Comparison of ENCODE assay signal across 9 mouse cellular contexts in the genomic region with DNA sequence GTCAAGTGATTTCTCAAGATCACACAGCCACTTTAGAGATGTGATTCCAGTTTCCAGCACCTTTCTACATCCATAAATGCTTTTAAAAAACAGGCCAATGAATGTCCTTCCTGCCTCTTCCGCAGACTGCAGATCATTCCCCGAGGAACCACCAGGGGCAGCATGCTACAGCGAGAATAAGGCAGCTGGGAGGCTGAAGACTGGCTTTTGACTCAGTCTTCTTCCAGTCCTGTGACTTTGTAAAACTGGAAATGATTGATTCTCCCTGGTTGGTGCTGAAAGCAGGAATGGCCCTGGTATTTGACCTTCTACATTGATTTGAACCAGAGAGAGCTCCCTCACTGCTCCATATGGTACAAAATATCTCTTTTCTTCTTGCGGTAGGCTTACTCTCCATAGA. TPM values are rescaled to one million over a fixed set of nuclear protein-coding genes. Genes with fewer than 3 reads are reported as not detected.
DNase-seq lines count a peak whose midpoint lies in the region; ATAC-seq and TF ChIP-seq lines count a peak whose summit lies in the region.
"Had no signal": no experiment of that assay in that cellular context is flagged by ENCODE, and none has a peak within 500 bp of the region (broad histone marks: within the 10 kb centered on the region; RNA-seq: fewer than 3 reads in every experiment).

No protein-coding gene starts in this region.

- DNase-seq in layer of hippocampus, adult 2 months (ENCODE audit: low spot score in 2 of 2), result peak in 1 of 2 experiments; percentile 50
- no peak for DNase-seq in layer of hippocampus, adult 18-20 months (ENCODE audit: low spot score in 2 of 2)
- no peak for DNase-seq in G1E (ENCODE audit: low spot score)
- DNase-seq in brain, embryonic 14.5 days (ENCODE audit: low read depth), result peak; percentile 51
- peak; percentile 44 to 58 for DNase-seq in heart, adult 9 months (ENCODE audit: low spot score in 2 of 2)
- DNase-seq in liver, embryonic 14.5 days (ENCODE audit: low read depth in 3 of 3, low spot score in 3 of 3), result peak; percentile 63 to 75 (median 66)
- peak; percentile 28 for DNase-seq in retina, postnatal 7 days (ENCODE audit: low read depth, low spot score)
- no peak for DNase-seq in frontal cortex, postnatal 36 days (ENCODE audit: low spot score in 2 of 2)

- TF ChIP-seq CTCF in layer of hippocampus, adult 2 months (conservative IDR thresholded peaks at IDR 0.05), result peak; percentile 85
- peak; percentile 70 for TF ChIP-seq CTCF in G1E (IDR thresholded peaks at IDR 0.05; ENCODE audit: low read depth, low read length)
- peak; percentile 77 for TF ChIP-seq CTCF in brain, embryonic 14.5 days (IDR thresholded peaks at IDR 0.05; ENCODE audit: borderline replicate concordance, extremely low read depth, insufficient read depth, insufficient read length)
- peak; percentile 98 for TF ChIP-seq CTCF in liver, embryonic 14.5 days (IDR thresholded peaks at IDR 0.05; ENCODE audit: low read depth)

- no peak for ATAC-seq in G1E (ENCODE audit: extremely low read depth, insufficient number of reproducible peaks, low FRiP score, poor library complexity, severe bottlenecking)
- peak; percentile 64 for ATAC-seq in liver, embryonic 14.5 days (ENCODE audit: insufficient read depth)

- H3K36me3 ChIP-seq in G1E (replicated peaks), result no peaks in the 10 kb centered on the region
- no peaks in the 10 kb centered on the region for H3K36me3 ChIP-seq in liver, embryonic 14.5 days (replicated peaks; ENCODE audit: control insufficient read depth, insufficient read depth, low read depth)
- H3K36me3 ChIP-seq: heart, embryonic 13.5 days had no signal

- 33% methylated on average over 4 of the region's 4 CpGs for WGBS in liver, embryonic 14.5 days (ENCODE audit: insufficient replicate concordance)

- no peaks in the 10 kb centered on the region for H3K27me3 ChIP-seq in G1E (ENCODE audit: insufficient read depth, low read length)
- no peaks in the 10 kb centered on the region for H3K27me3 ChIP-seq in liver, embryonic 14.5 days (ENCODE audit: control insufficient read depth, insufficient read depth, low read length)
- H3K27me3 ChIP-seq: heart, embryonic 13.5 days had no signal

- no peak overlapping the region for H3K4me2 ChIP-seq in liver, embryonic 14.5 days (ENCODE audit: low read depth)
- H3K4me2 ChIP-seq: heart, embryonic 13.5 days had no signal

- H3K9me3 ChIP-seq in G1E (replicated peaks), result no peaks in the 10 kb centered on the region
- no peaks in the 10 kb centered on the region for H3K9me3 ChIP-seq in liver, embryonic 14.5 days (ENCODE audit: control insufficient read depth, low read length)
- H3K9me3 ChIP-seq: heart, embryonic 13.5 days had no signal

- peaks cover 51% of the 10 kb centered on the region for H3K4me1 ChIP-seq in G1E (ENCODE audit: insufficient read depth, low read depth, low read length)
- peaks cover 8 to 20% of the 10 kb centered on the region in 2 experiments for H3K4me1 ChIP-seq in liver, embryonic 14.5 days (replicated peaks; ENCODE audit: control insufficient read depth in 2 of 2, insufficient read depth in 2 of 2, low read length in 1 of 2)

- no peak; the same call in 1 of the 2 replicates for TF ChIP-seq EP300 in liver, embryonic 14.5 days (IDR thresholded peaks at IDR 0.05; ENCODE audit: low read depth)

- no peak for TF ChIP-seq POLR2A in brain, embryonic 14.5 days (IDR thresholded peaks at IDR 0.05; ENCODE audit: borderline replicate concordance, extremely low read depth, insufficient read depth, insufficient read length, poor library complexity, severe bottlenecking)

- H3K4me3 ChIP-seq in layer of hippocampus, adult 2 months, result no peak overlapping the region
- H3K4me3 ChIP-seq in G1E (ENCODE audit: low read depth, low read length), result no peak overlapping the region
- H3K4me3 ChIP-seq in liver, embryonic 14.5 days (ENCODE audit: insufficient read depth in 1 of 2, low read depth in 2 of 2, low read length in 2 of 2), result no peak overlapping the region
- H3K4me3 ChIP-seq: heart, embryonic 13.5 days had no signal

- H3K9ac ChIP-seq in liver, embryonic 14.5 days (replicated peaks), result no peak overlapping the region
- H3K9ac ChIP-seq: heart, embryonic 13.5 days had no signal

- no peak overlapping the region for H3K27ac ChIP-seq in layer of hippocampus, adult 2 months
- H3K27ac ChIP-seq in liver, embryonic 14.5 days, result no peak overlapping the region
- H3K27ac ChIP-seq: heart, embryonic 13.5 days had no signal

RNA-seq across cellular contexts. Expression of a gene that starts 26.3 kb away (rescaled TPM):
- total RNA-seq in layer of hippocampus, adult 2 months (2021), result 10 to 100 TPM; 39.9 to 41.5 TPM
- 10 to 100 TPM; 35.5 to 37.6 TPM for total RNA-seq in layer of hippocampus, adult 18-20 months (2021)
- total RNA-seq in G1E (2014; fragmentation: Nextera tagmentation) (337 and 417 TPM in 2 replicates), G1E (2017) (71.7 and 81.3 TPM in 2 replicates)
- polyA plus RNA-seq in G1E (2012), result 17.6 and 29.0 TPM in 2 replicates
- polyA plus RNA-seq in brain, embryonic 14.5 days (2012; rRNA removed), result 12.1 and 14.3 TPM in 2 replicates
- polyA plus RNA-seq in liver, embryonic 14.5 days (2012; rRNA removed), result 29.0 and 36.1 TPM in 2 replicates
- polyA plus RNA-seq in liver, embryonic 14.5 days (2014; fragmentation: Nextera tagmentation; extraction: Ambion mirVana), result 29.3 and 32.5 TPM in 2 replicates

RNA-seq across cellular contexts. Expression of a gene that starts 47.3 kb away (rescaled TPM):
- 100 to 1,000 TPM; 218 to 232 TPM for total RNA-seq in layer of hippocampus, adult 2 months (2021)
- total RNA-seq in layer of hippocampus, adult 18-20 months (2021), result 100 to 1,000 TPM; 208 to 222 TPM
- total RNA-seq in G1E (2014; fragmentation: Nextera tagmentation) (142 and 152 TPM in 2 replicates), G1E (2017) (139 and 166 TPM in 2 replicates)
- polyA plus RNA-seq in G1E (2012), result 92.2 and 117 TPM in 2 replicates
- 230 and 306 TPM in 2 replicates for polyA plus RNA-seq in brain, embryonic 14.5 days (2012; rRNA removed)
- polyA plus RNA-seq in liver, embryonic 14.5 days (2012; rRNA removed), result 37.0 and 89.6 TPM in 2 replicates
- 233 and 243 TPM in 2 replicates for polyA plus RNA-seq in liver, embryonic 14.5 days (2014; fragmentation: Nextera tagmentation; extraction: Ambion mirVana)

Comparison
In these comparisons a context has a peak if more than half of its experiments do, and no peak if none do; other contexts are left out.
1. DNase-seq: peak in brain, embryonic 14.5 days (single experiment), heart, adult 9 months (2 of 2), liver, embryonic 14.5 days (3 of 3) and retina, postnatal 7 days (single experiment); none in layer of hippocampus, adult 18-20 months (0 of 2), G1E (single experiment) and frontal cortex, postnatal 36 days (0 of 2).
2. Peak in every context shown above with its lines, with median percentiles within 50 percentile points of each other: CTCF ChIP-seq.